Mouse (Mus musculus) lung, postnatal 0 days (tissue): Measurements from ENCODE around the gene Syne3. TPM values are rescaled to one million over a fixed set of nuclear protein-coding genes. Genes with fewer than 3 reads are reported as not detected.

Source experiments
- ATAC-seq: fragments of 200-750 bp; cut with Nextera tagmentation; 2 replicates; pipeline ENCODE4 v1.8.0; 2017; ENCODE audit warnings: moderate library complexity
- DNase-seq: peaks from one replicate; pipeline ENCODE4 v3.0.0-alpha.2; 2016; ENCODE audit warnings: low spot score
- H3K27ac ChIP-seq: fragments of 300-500 bp; sonication (generic); 2 replicates; pipeline ENCODE4 v1.5.1; 2014; ENCODE audit warnings: antibody characterized with exemption, mild to moderate bottlenecking, low read length, mixed read lengths
- H3K27me3 ChIP-seq: fragments of 300-500 bp; sonication (generic); replicated peaks from 2 replicates; pipeline ENCODE4 v1.6.1; 2014; ENCODE audit warnings: low read length, mixed read lengths; ENCODE audit not compliant: insufficient read depth
- H3K36me3 ChIP-seq: fragments of 300-500 bp; sonication (generic); 2 replicates; pipeline ENCODE4 v1.6.1; 2014; ENCODE audit warnings: low read length, mixed read lengths; ENCODE audit not compliant: insufficient read depth
- H3K4me1 ChIP-seq: fragments of 300-500 bp; sonication (generic); 2 replicates; pipeline ENCODE4 v1.6.1; 2014; ENCODE audit warnings: antibody characterized with exemption, low read depth, low read length, mixed read lengths; ENCODE audit not compliant: insufficient read depth
- H3K4me2 ChIP-seq: fragments of 300-500 bp; sonication (generic); replicated peaks from 2 replicates; pipeline ENCODE4 v1.6.1; 2014; ENCODE audit warnings: low read depth, mild to moderate bottlenecking, low read length, moderate library complexity, mixed read lengths
- H3K4me3 ChIP-seq: fragments of 300-500 bp; sonication (generic); 2 replicates; pipeline ENCODE4 v1.5.1; 2014; ENCODE audit warnings: low read depth, low read length
- H3K9ac ChIP-seq: fragments of 300-500 bp; sonication (generic); replicated peaks from 2 replicates; pipeline ENCODE4 v1.6.1; 2014; ENCODE audit warnings: low read depth, mild to moderate bottlenecking
- H3K9me3 ChIP-seq: fragments of 300-500 bp; sonication (generic); 2 replicates; pipeline ENCODE4 v1.6.1; 2016; ENCODE audit warnings: low read length, mixed read lengths
- CTCF ChIP-seq: IDR thresholded peaks from 2 replicates; pipeline ENCODE4 v1.5.1; 2016; ENCODE audit warnings: antibody characterized with exemption, mild to moderate bottlenecking
- EP300 ChIP-seq: IDR thresholded peaks from 2 replicates; pipeline ENCODE4 v1.6.1; 2016; ENCODE audit warnings: antibody characterized with exemption, mild to moderate bottlenecking, control low read depth
- WGBS: fragments of 180-500 bp; shearing (Covaris S2); extraction: QIAGEN DNeasy Blood & Tissue Kit; methylation state at CpG from one replicate; pipeline ENCODE4 v1.1.7; 2014; 5-methylcytosine and 5-hydroxymethylcytosine counted together
- polyA plus RNA-seq: library from polyadenylated mRNA; unstranded; fragments of >200 nt; fragmentation: Nextera tagmentation; extraction: Ambion mirVana; gene quantifications from 2 replicates; pipeline ENCODE4 v1.2.1, GENCODE M21; 2015

The Syne3 gene
- polyA plus RNA-seq, 1 experiment from 2014 or later = 1.2 TPM

DNA sequence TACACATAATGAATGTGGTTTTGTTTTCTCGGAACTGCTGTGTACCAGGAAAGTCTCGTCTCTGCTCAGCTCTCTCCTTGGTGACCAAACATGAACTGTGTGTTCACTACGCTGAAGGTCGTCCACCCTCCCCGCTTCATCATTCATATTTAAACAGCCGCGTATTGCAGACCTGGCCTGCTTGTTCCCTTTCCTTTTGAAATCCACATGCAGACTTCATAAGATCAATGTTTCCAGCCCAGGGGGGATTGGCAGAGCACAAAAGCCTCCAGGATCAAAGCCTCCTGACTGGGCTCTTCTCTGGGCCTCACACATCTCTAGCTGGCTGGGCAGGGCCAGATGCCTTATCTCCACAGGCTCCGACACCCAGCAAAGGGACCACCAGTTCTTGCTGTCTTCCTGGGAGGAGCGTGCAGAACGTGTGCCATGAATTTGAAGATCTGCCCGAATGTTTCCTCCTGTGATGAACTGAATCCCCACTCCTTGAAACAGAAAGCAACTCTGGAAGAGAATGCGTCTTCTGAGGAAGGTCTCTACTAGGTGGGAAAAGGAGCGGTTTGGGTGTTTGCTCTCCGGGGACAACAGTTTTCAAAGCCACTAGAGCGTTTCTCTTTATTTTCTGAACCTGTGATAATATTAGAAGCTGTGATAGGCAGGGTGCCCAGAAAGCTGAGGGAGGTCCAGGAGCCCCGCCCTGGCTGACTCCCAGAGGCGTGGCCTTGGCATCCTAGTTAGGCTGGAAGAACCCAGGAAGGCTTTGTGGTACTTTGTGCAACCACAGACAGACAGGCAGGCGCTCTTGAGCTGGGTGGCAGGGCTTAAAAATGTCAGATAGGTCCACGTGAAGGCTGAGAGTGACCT is 10.0 kb upstream of the Syne3 start:
- Histone ChIP-seq H3K4me3 (no peak overlapping the region), H3K9me3 (no peaks in the 10 kb centered on the region), H3K27me3 (no peaks in the 10 kb centered on the region), H3K36me3 (no peaks in the 10 kb centered on the region), H3K9ac (no peak overlapping the region), H3K4me2 (no peak overlapping the region), H3K4me1 (no peaks in the 10 kb centered on the region), H3K27ac (no peak overlapping the region)
- ATAC-seq (peak; percentile 62), DNase-seq (peak; percentile 46)
- no peak for TF ChIP-seq CTCF
- WGBS = 48% methylated on average over 19 of the region's 19 CpGs

- H3K27ac ChIP-seq = no peak overlapping the region
- H3K4me2 ChIP-seq = no peak overlapping the region
These were observed 7.0 kb upstream of the Syne3 start for GRCm38 (mm10) chr12:105016639-105017038.

GRCm38 (mm10) chr12:105016199-105016598 is 6.6 kb upstream of the Syne3 start:
- Histone ChIP-seq H3K27ac (no peak overlapping the region), H3K27me3 (no peaks in the 10 kb centered on the region), H3K36me3 (no peaks in the 10 kb centered on the region), H3K9me3 (no peaks in the 10 kb centered on the region), H3K4me3 (no peak overlapping the region), H3K4me1 (no peaks in the 10 kb centered on the region), H3K9ac (no peak overlapping the region), H3K4me2 (no peak overlapping the region)
- no peak for TF ChIP-seq CTCF
- no peak for TF ChIP-seq EP300
- 57% methylated on average over 4 of the region's 4 CpGs for WGBS
- DNase-seq (no peak), ATAC-seq (no peak)

More at GRCm38 (mm10) chr12:105016639-105017038, 7.0 kb upstream of the Syne3 start:
- Histone ChIP-seq H3K27me3 (no peaks in the 10 kb centered on the region), H3K36me3 (no peaks in the 10 kb centered on the region), H3K9ac (no peak overlapping the region), H3K4me1 (no peaks in the 10 kb centered on the region), H3K4me3 (no peak overlapping the region), H3K9me3 (no peaks in the 10 kb centered on the region)
- ATAC-seq (no peak), DNase-seq (no peak)
- TF ChIP-seq CTCF (no peak), EP300 (no peak)
- 75% methylated on average over 10 of the region's 10 CpGs for WGBS

DNA sequence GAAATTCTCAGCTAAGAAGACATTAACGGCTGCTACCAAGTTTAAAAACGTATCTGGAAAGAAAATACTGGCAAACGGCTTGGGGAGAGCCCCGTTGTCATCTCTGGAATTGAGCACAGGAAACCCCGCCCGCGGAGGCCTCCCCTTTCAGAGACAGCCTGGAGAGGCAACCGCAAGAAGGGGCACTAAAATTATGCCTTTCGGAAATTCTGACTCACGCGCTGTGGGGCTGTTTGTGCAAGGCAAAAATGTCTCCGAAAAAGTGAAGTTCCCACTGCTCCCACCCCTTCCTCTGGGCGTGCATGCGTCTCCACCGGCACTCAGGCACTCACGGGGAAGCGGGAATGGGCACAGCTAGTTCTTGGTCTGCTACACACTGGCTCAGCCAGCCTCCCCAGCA is 3.5 kb upstream of the Syne3 start:
- peak; percentile 81 for DNase-seq
- 8% methylated on average over 17 of the region's 17 CpGs for WGBS
- Histone ChIP-seq H3K4me1 (peaks cover 8% of the 10 kb centered on the region), H3K4me2 (0 out of 2 replicates have a peak overlapping the region, but pooled peaks have one; percentile 22), H3K9ac (no peak overlapping the region), H3K9me3 (no peaks in the 10 kb centered on the region), H3K4me3 (no peak overlapping the region), H3K36me3 (no peaks in the 10 kb centered on the region), H3K27ac (no peak overlapping the region), H3K27me3 (no peaks in the 10 kb centered on the region)
- peak; percentile 13 for ATAC-seq
- TF ChIP-seq EP300 (peak; percentile 60), CTCF (no peak)

- Histone ChIP-seq H3K9me3 (no peaks in the 10 kb centered on the region), H3K4me1 (peaks cover 8% of the 10 kb centered on the region), H3K4me3 (no peak overlapping the region), H3K4me2 (no peak overlapping the region), H3K27me3 (no peaks in the 10 kb centered on the region), H3K9ac (no peak overlapping the region), H3K27ac (no peak overlapping the region), H3K36me3 (no peaks in the 10 kb centered on the region)
- DNase-seq = no peak
- TF ChIP-seq CTCF = no peak
- TF ChIP-seq EP300 = no peak
- no peak for ATAC-seq
- WGBS = 85% methylated on average over 4 of the region's 4 CpGs
These were observed 2.7 kb upstream of the Syne3 start for GRCm38 (mm10) chr12:105012314-105012713.

- ATAC-seq (no peak), DNase-seq (no peak)
- WGBS = 93% methylated on average over 1 of the region's 1 CpGs
- Histone ChIP-seq H3K27ac (no peak overlapping the region), H3K9ac (no peak overlapping the region), H3K27me3 (no peaks in the 10 kb centered on the region), H3K4me3 (no peak overlapping the region), H3K4me2 (no peak overlapping the region), H3K9me3 (no peaks in the 10 kb centered on the region), H3K36me3 (no peaks in the 10 kb centered on the region), H3K4me1 (peaks cover 8% of the 10 kb centered on the region)
- TF ChIP-seq EP300 (no peak), CTCF (no peak)
These were observed 2.0 kb upstream of the Syne3 start for GRCm38 (mm10) chr12:105011589-105011988.
